Mouse (Mus musculus) brain, embryonic 14.5 days (tissue): ENCODE measurements around the gene Junb.

Source experiments
- CTCF ChIP-seq: fragments of 200-500 bp; IDR thresholded peaks from 2 replicates; pipeline ENCODE4 v1.5.1; 2012; ENCODE audit warnings: inconsistent platforms, mild to moderate bottlenecking, moderate library complexity, borderline replicate concordance; ENCODE audit not compliant: insufficient read depth, insufficient read length; ENCODE audit errors: extremely low read depth
- POLR2A ChIP-seq: fragments of 200-500 bp; IDR thresholded peaks from 2 replicates; pipeline ENCODE4 v1.6.1; 2012; ENCODE audit warnings: mild to moderate bottlenecking, inconsistent platforms, borderline replicate concordance; ENCODE audit not compliant: poor library complexity, insufficient read depth, insufficient read length, severe bottlenecking; ENCODE audit errors: extremely low read depth

- TF ChIP-seq POLR2A (peak; percentile 31; the same call in 1 of the 2 replicates), CTCF (no peak)
Observed at GRCm38 (mm10) chr8:85025098-85025932, 46.8 kb upstream of the Junb start, which contains the start of gene Asna1.
